Mouse (Mus musculus): ENCODE measurements around the gene Npc2. TPM values are rescaled to one million over a fixed set of nuclear protein-coding genes. Genes with fewer than 3 reads are reported as not detected.

The Npc2 gene
- polyA plus RNA-seq, 1 experiment from 2014 or later = 76.7 TPM

- H3K9ac ChIP-seq = no peak overlapping the region
- H3K27me3 ChIP-seq (replicated peaks) = no peaks in the 10 kb centered on the region
- no peaks in the 10 kb centered on the region for H3K9me3 ChIP-seq
- H3K36me3 ChIP-seq = 0 out of 2 replicates have a peak, but pooled peaks cover 12% of the 10 kb centered on the region
- no peaks in the 10 kb centered on the region for H3K4me1 ChIP-seq (replicated peaks)
- no peak overlapping the region for H3K27ac ChIP-seq
- no peak for ATAC-seq
- no peak overlapping the region for H3K4me2 ChIP-seq (replicated peaks)
- no peak overlapping the region for H3K4me3 ChIP-seq (replicated peaks)
- 44% methylated on average over 14 of the region's 14 CpGs for WGBS
Measured at GRCm38 (mm10) chr12:84752131-84752977, 20.6 kb downstream of the Npc2 start.

- no peaks in the 10 kb centered on the region for H3K27me3 ChIP-seq (replicated peaks)
- H3K4me1 ChIP-seq (replicated peaks) = no peaks in the 10 kb centered on the region
- 54% methylated on average over 14 of the region's 14 CpGs for WGBS
- H3K27ac ChIP-seq = no peak overlapping the region
- no peaks in the 10 kb centered on the region for H3K9me3 ChIP-seq
- no peak for ATAC-seq
- no peak overlapping the region for H3K4me3 ChIP-seq (replicated peaks)
- H3K4me2 ChIP-seq (replicated peaks) = no peak overlapping the region
- 0 out of 2 replicates have a peak, but pooled peaks cover 3% of the 10 kb centered on the region for H3K36me3 ChIP-seq
- H3K9ac ChIP-seq = no peak overlapping the region
Measured at GRCm38 (mm10) chr12:84750661-84751060, 22.3 kb downstream of the Npc2 start.

- Histone ChIP-seq H3K4me1 (replicated peaks) (no peaks in the 10 kb centered on the region), H3K9me3 (no peaks in the 10 kb centered on the region), H3K9ac (no peak overlapping the region), H3K4me2 (replicated peaks) (no peak overlapping the region), H3K4me3 (replicated peaks) (no peak overlapping the region), H3K27me3 (replicated peaks) (no peaks in the 10 kb centered on the region), H3K27ac (no peak overlapping the region), H3K36me3 (no peaks in the 10 kb centered on the region)
- WGBS = 63% methylated on average over 3 of the region's 3 CpGs
- ATAC-seq = no peak
Measured at GRCm38 (mm10) chr12:84748134-84748533, 24.8 kb downstream of the Npc2 start.

- no peak overlapping the region for H3K9ac ChIP-seq
- H3K36me3 ChIP-seq = no peaks in the 10 kb centered on the region
- no peaks in the 10 kb centered on the region for H3K27me3 ChIP-seq (replicated peaks)
- no peaks in the 10 kb centered on the region for H3K9me3 ChIP-seq
- no peak overlapping the region for H3K27ac ChIP-seq
- H3K4me2 ChIP-seq (replicated peaks) = no peak overlapping the region
- no peaks in the 10 kb centered on the region for H3K4me1 ChIP-seq (replicated peaks)
- 57% methylated on average over 4 of the region's 4 CpGs for WGBS
- no peak overlapping the region for H3K4me3 ChIP-seq (replicated peaks)
- ATAC-seq = no peak
Measured at GRCm38 (mm10) chr12:84745700-84746099, 27.3 kb downstream of the Npc2 start.

GRCm38 (mm10) chr12:84743496-84743895 lies 29.5 kb downstream of the Npc2 start:
- Histone ChIP-seq H3K9ac (no peak overlapping the region), H3K4me1 (replicated peaks) (no peaks in the 10 kb centered on the region), H3K4me3 (replicated peaks) (no peak overlapping the region), H3K27ac (no peak overlapping the region), H3K9me3 (no peaks in the 10 kb centered on the region), H3K36me3 (no peaks in the 10 kb centered on the region), H3K4me2 (replicated peaks) (no peak overlapping the region), H3K27me3 (replicated peaks) (no peaks in the 10 kb centered on the region)
- ATAC-seq = no peak
- 79% methylated on average over 10 of the region's 10 CpGs for whole genome bisulfite sequencing

GRCm38 (mm10) chr12:84733366-84733765 lies 39.6 kb downstream of the Npc2 start:
- Histone ChIP-seq H3K27me3 (replicated peaks) (no peaks in the 10 kb centered on the region), H3K36me3 (no peaks in the 10 kb centered on the region), H3K4me1 (replicated peaks) (no peaks in the 10 kb centered on the region), H3K9me3 (no peaks in the 10 kb centered on the region), H3K27ac (no peak overlapping the region), H3K4me3 (replicated peaks) (no peak overlapping the region), H3K4me2 (replicated peaks) (no peak overlapping the region), H3K9ac (no peak overlapping the region)
- WGBS = 71% methylated on average over 13 of the region's 13 CpGs
- no peak for ATAC-seq

GRCm38 (mm10) chr12:84728421-84728820 lies 44.5 kb downstream of the Npc2 start:
- H3K27me3 ChIP-seq (replicated peaks) = peaks cover 2% of the 10 kb centered on the region; the same call in 1 of the 2 replicates
- no peak overlapping the region for H3K27ac ChIP-seq
- WGBS = 92% methylated on average over 10 of the region's 10 CpGs
- no peaks in the 10 kb centered on the region for H3K9me3 ChIP-seq
- no peak overlapping the region for H3K9ac ChIP-seq
- H3K4me3 ChIP-seq (replicated peaks) = no peak overlapping the region
- no peaks in the 10 kb centered on the region for H3K36me3 ChIP-seq
- H3K4me2 ChIP-seq (replicated peaks) = no peak overlapping the region
- ATAC-seq = no peak
- H3K4me1 ChIP-seq (replicated peaks) = no peaks in the 10 kb centered on the region

- no peaks in the 10 kb centered on the region for H3K4me1 ChIP-seq (replicated peaks)
- 45% methylated on average over 5 of the region's 5 CpGs for WGBS
- no peaks in the 10 kb centered on the region for H3K36me3 ChIP-seq
- H3K27me3 ChIP-seq (replicated peaks) = peaks cover 2% of the 10 kb centered on the region; the same call in 1 of the 2 replicates
- H3K4me2 ChIP-seq (replicated peaks) = no peak overlapping the region
- ATAC-seq = no peak
- H3K27ac ChIP-seq = no peak overlapping the region
- no peak overlapping the region for H3K9ac ChIP-seq
- H3K9me3 ChIP-seq = no peaks in the 10 kb centered on the region
- no peak overlapping the region for H3K4me3 ChIP-seq (replicated peaks)
Measured at GRCm38 (mm10) chr12:84727434-84727833, 45.5 kb downstream of the Npc2 start.

GRCm38 (mm10) chr12:84726986-84727385 lies 46.0 kb downstream of the Npc2 start:
- no peak overlapping the region for H3K4me3 ChIP-seq (replicated peaks)
- WGBS = 34% methylated on average over 4 of the region's 4 CpGs
- H3K9me3 ChIP-seq = no peaks in the 10 kb centered on the region
- H3K4me2 ChIP-seq (replicated peaks) = no peak overlapping the region
- peaks cover 2% of the 10 kb centered on the region; the same call in 1 of the 2 replicates for H3K27me3 ChIP-seq (replicated peaks)
- H3K36me3 ChIP-seq = no peaks in the 10 kb centered on the region
- no peak for ATAC-seq
- H3K9ac ChIP-seq = no peak overlapping the region
- H3K27ac ChIP-seq = no peak overlapping the region
- no peaks in the 10 kb centered on the region for H3K4me1 ChIP-seq (replicated peaks)

- Histone ChIP-seq H3K4me2 (replicated peaks) (no peak overlapping the region), H3K27me3 (replicated peaks) (peaks cover 2% of the 10 kb centered on the region; the same call in 1 of the 2 replicates), H3K4me1 (replicated peaks) (no peaks in the 10 kb centered on the region), H3K36me3 (no peaks in the 10 kb centered on the region), H3K9ac (no peak overlapping the region), H3K9me3 (no peaks in the 10 kb centered on the region), H3K4me3 (replicated peaks) (no peak overlapping the region), H3K27ac (no peak overlapping the region)
- no peak for ATAC-seq
- 76% methylated on average over 4 of the region's 4 CpGs for WGBS
Measured at GRCm38 (mm10) chr12:84726391-84726790, 46.6 kb downstream of the Npc2 start.

GRCm38 (mm10) chr12:84718462-84719244 lies 54.3 kb downstream of the Npc2 start:
- 86% methylated on average over 9 of the region's 9 CpGs for WGBS
- H3K4me2 ChIP-seq (replicated peaks) = no peak overlapping the region
- ATAC-seq = no peak
- no peak overlapping the region for H3K4me3 ChIP-seq (replicated peaks)
- no peaks in the 10 kb centered on the region for H3K36me3 ChIP-seq
- no peaks in the 10 kb centered on the region for H3K27me3 ChIP-seq (replicated peaks)
- H3K4me1 ChIP-seq (replicated peaks) = no peaks in the 10 kb centered on the region
- no peak overlapping the region for H3K27ac ChIP-seq
- H3K9me3 ChIP-seq = no peaks in the 10 kb centered on the region
- H3K9ac ChIP-seq = no peak overlapping the region

GRCm38 (mm10) chr12:84714578-84714977 lies 58.4 kb downstream of the Npc2 start:
- no peaks in the 10 kb centered on the region for H3K36me3 ChIP-seq
- H3K4me2 ChIP-seq (replicated peaks) = no peak overlapping the region
- no peaks in the 10 kb centered on the region for H3K4me1 ChIP-seq (replicated peaks)
- H3K27ac ChIP-seq = no peak overlapping the region
- 69% methylated on average over 6 of the region's 6 CpGs for WGBS
- no peak overlapping the region for H3K4me3 ChIP-seq (replicated peaks)
- no peaks in the 10 kb centered on the region for H3K27me3 ChIP-seq (replicated peaks)
- no peak overlapping the region for H3K9ac ChIP-seq
- H3K9me3 ChIP-seq = no peaks in the 10 kb centered on the region
- ATAC-seq = no peak
